Mouse (Mus musculus): ENCODE measurements at regions not wholly inside any gene's neighbourhood (a gene's known extent, or its start where the extent isn't known, plus 50 kb on each side); places are given as distances from the start of the nearest gene placed in this dataset.

GRCm38 (mm10) chr13:72557951-72558350, 70.7 kb upstream of the Irx2 start:
- TF ChIP-seq CTCF (IDR thresholded peaks at IDR 0.05; ENCODE audit: borderline replicate concordance, extremely low read depth, insufficient read depth, insufficient read length) (no peak), POLR2A (IDR thresholded peaks at IDR 0.05; ENCODE audit: borderline replicate concordance, extremely low read depth, insufficient read depth, insufficient read length, poor library complexity, severe bottlenecking) (no peak)

Data from brain, embryonic 14.5 days (tissue).